Mouse (Mus musculus) urinary bladder, postnatal 36 days (tissue): ENCODE data around the gene Poc1b.
"Not testable (repeated sequence)": the region's sequence is repeated elsewhere in the genome, so short reads cannot be mapped to it uniquely, and the experiment has no call there.

Source experiments
- DNase-seq, 2 experiments: peaks; one replicate each; pipeline ENCODE4 v3.0.0; 2022; ENCODE audit warnings: low spot score in 2 of 2, mixed read lengths in 1 of 2

Gene Poc1b

DNA sequence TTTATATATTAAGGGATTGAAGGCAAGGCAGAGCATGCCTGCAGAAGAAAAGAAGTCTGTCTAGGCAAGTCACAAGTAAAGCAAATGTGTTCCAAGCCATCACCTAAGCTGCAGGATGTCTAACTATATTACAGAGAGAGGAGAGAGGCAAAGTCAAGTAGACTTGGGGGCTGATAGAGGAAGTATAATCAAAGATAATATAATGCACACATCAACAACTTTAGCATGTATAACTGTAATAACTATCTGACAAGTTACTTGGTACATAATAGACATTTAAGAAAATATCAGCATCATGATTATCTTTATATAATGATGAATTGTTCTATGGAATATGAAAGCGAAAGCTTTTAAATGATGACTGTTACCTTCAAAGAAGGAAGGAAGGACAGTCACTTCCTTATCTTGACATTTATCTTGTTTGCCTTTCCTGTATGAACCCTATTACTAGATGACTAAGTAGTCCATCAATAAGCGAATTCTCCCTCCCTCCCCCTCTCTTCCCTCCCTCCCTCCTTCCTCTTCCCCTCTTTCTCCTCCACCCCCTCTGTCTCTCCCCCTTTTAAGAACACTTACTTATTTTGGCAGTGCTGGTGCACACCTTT lies 87.7 kb downstream of the Poc1b start:
- DNase-seq = no peak

DNA sequence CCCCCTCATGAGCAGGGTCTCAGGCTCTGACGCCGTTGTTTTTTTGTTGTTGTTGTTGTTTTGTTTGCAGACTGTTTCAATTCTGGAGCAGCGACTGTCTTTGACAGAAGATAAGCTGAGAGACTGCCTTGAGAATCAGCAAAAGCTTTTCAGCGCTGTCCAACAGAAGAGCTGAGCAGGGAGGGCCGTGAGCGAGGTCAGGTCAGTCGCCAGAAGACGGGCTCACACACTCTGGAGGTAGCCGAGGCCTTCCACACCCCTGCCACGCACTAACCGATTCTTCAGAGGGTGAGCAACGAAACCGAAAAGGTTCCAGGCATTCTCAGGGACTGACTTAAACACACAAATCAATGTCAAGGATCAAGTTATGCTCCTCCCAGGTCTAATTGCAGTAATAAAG lies 89.7 kb downstream of the Poc1b start:
- DNase-seq = no peak

DNA sequence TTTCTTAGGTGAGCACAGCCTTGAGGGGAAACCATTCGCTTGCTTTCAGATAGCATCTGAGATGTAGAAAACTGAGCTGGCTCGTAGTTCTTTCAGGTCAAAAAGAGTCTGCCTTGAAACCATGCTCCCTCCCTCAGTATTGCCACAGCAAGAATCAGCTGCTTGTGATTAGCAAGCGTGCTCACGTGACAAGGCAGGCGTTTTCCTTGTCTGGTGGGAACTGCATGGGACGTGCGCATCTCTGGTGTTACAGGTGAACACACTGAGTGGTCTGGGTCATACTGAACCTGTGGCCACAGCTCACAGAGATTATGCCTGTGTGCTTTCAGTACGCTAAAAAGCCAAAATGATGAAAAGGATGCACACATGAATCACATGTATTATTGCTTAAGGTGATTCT lies 90.3 kb downstream of the Poc1b start:
- DNase-seq = no peak

DNA sequence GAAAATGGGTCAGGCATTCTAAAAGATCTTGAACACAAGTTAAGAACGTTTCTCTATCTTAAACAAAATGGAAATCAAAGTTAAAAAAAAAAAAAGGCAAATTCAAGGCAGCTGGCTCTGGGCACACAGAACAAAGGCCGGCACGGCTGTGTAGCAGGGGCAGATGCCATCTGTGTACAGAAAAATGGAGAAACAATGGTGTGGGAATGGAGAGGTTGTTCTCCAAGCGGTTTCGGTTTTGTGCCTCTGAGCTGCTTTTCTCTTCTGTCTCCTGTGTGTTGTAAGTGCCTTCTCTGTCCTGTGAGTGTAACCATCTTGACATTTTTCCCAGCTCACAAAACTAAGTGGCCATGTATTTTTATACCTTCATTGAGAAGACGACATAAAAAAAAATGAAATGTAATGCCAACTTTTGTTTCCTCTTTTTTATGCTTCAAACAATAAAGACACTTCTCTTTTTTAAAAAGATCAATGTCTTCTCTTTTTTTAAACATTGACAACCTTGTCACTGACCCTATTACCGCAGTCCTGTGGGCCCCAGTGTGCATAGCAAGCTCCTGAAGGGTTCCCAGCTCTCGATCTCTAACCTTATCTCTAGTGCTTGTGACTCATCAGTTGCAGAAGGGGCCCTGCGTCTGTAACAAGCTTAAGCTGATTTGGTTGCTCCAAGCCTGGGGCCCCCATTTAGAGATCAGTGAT lies 90.9 kb downstream of the Poc1b start:
- DNase-seq = no peak

DNA sequence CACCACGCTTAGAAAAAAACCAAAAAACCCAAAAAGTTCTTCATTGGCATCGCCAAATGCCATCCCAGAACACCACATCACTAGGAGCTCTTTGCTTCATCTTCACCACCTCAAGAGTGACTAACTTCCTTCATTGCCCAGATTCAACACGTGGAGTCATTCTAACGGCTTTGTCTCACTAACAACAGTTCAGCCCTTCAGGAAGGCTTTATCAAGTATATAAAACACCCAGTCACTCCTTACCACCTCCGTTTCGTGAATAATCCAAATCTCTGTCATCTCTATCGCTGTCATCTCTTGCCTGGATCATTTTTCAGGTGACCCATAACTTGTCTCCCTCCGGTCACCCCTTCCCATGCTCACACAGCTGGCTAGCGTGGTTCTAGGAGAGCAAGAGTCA lies 92.1 kb downstream of the Poc1b start:
- DNase-seq = no peak

DNA sequence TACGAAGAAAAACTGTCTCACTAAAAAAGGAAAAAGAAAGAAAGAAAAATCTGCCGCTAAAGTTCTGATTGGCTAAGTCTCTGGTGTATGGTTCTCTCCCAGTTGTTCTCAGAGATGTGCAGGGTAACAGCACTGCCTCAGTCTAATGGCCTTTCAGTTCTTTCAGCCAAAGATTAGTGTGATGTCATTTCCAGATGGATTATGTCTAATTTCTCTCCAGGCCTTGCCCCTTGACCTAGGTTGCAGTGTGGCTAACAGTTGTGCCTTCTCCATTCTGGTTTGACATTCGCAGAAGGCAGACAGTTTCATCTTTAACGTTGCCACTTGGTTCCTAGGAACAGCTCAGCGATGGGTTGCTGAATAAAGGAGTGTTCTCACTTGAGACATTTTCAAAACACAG lies 94.1 kb downstream of the Poc1b start:
- no peak for DNase-seq

DNA sequence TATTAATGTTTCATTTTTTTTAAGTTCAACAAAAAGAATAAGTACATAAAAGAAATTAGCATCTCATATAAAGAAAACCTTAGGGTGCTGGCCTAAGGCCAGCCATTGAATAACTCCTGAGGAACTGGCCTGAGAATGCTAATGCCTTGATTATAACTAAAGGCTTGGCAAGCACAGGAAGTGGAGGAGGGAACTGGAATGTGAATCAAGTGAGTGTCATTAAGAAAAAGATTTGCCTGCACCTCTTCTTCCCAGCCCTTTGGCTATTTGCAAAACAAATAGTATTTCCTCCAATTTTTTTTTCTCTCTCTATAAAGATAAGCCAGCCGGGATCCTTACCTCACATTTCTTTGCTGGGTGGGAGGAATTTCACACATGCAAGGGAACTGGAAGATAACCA lies 95.0 kb downstream of the Poc1b start:
- no peak for DNase-seq

DNA sequence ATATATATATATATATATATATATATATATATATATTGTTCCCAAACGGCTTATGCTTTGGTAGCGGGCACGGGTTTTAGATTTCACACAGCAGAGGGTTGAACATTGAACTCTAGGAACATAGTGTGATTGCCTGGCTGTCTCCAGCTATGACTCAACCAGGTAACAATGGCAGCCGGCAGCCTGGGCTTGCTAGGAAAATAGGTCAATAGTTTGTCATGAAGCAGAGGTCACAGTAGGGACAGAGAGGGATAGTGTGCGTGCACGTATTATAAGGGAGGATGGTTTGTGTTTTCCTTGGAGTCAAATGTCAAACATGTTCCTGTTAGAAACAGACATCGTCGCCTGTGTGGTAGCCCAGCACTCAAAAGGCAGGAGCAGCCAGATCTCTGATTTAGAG lies 95.5 kb downstream of the Poc1b start:
- DNase-seq = no peak

DNA sequence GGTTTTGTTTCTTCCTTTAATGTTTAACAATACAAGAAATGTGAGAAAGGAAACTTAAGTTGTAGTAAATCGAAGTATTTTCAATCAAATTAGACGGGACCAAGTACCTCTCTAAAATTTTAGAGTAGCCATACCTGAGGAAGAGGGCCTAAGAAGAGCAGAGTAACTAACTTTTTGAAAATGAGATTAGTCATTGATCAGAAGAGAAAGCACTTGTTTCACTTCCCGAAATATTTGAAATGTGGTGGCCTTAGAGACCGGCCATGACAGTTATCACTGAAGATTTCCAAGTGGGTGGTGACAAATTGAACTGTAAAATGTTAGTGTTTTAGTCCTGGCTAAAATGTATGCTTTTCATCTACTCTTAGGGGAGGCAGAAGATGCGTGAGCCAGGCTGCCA lies 96.3 kb downstream of the Poc1b start:
- no peak for DNase-seq

DNA sequence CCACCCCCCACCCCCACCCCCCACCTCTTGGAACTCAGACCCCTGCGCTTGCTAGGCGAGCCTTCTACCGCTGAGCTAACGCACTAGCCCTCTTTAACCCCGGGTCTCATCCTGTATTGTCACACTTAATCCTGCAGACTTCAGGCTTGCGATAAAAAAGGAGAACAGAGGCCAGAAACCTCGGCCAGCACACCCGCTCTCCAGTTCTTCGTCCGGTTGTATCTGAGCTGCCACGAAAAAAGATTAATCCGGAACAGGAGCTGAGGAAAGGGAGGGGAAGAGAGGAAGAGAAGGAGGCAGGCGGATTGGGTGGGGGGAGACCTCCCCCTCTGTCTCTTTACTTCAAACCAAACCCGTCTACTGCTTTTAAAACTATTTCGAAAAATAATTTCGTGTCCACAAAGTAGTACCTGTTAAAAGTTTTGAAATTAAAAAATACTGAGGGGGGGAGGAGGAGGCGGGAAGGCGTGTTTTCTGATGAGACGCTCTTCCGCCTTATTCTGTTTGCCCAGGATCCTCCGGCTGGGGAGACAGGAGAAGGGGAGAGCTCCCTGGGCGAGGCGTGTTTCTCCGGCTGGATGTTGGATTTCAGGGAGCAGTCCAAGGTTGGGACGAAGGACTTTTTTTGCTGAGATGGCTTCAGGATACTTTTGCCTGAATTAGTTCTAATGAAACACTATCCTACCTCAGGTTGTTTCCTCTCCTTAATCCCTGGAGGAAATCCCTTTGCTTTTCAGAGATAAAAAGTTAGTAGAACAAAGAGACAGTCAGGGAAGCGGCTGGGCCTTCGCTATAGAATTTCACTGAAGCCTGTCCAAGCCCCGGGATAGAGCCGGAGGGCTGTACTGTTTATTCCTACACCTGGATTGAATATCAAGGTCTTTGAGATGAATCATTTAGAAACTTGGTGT lies 97.0 kb downstream of the Poc1b start:
- DNase-seq = no peak

DNA sequence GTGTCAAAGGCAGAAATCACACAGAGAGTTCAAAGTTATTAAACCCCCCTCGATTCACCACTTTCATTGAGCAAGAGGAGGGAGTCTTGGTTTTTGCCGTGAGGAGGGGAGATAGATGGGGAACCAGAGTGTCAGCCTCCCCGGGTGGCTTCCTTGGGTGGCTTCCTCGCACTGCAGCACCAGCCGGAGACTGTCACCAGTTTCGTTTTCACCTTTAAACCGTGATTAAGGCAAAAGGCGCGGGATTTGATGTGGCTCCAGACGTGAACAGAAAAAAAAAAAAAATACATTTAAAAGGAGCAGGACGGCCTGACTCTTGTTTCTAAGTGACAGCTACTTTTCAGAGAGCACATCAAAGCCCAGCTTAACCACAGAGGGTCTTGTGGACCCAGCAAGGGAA lies 97.7 kb downstream of the Poc1b start:
- no peak for DNase-seq

DNA sequence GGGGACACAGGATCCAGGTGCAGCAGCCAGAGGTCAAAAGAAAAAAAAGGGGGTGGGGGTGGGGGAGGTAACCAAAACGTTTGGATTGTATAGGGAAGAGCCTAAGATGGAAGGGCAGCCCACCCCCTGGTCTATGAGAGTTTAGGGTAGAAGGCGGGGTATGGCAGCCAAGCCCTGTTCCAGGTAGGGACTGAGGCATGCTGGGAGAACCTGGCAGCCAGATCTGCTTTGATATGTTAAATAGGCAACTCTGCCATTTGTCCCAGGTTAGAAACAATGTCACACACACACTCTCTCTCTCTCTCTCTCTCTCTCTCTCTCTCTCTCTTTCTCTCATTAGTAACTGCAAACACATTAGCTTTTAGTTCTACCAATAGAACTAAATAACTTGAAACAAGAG lies 100.3 kb downstream of the Poc1b start:
- no peak for DNase-seq

DNA sequence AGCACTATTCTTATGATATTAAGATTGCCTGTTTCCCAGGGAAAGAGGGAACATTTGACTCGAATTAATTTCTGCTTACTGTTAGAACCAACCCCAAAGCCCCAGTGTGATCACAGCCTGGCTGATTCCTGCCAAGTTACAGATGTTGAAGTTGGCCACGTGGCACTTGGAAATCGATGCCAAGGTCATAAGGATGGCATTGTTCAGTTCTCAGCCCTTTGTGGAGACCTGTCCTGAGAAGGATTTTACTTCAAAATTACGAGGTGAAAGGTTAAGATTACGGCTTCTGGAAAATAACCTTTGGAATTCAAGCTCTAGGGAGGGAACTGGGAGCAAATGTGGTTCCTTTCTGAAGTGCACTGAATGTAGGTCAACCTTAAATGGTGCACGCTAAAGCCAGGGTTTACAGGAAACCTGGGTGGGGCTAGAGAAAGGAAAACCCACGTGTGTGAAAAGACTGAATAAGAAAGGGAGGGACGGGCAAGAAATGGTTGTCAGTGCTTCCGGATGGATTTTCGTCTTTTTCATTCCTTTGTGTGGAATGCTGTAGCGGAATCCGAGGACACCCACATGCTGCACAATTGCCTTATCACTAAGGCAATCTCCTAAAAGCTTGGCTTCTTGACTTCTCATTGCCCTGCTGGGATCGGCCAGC lies 102.4 kb downstream of the Poc1b start:
- no peak for DNase-seq

DNA sequence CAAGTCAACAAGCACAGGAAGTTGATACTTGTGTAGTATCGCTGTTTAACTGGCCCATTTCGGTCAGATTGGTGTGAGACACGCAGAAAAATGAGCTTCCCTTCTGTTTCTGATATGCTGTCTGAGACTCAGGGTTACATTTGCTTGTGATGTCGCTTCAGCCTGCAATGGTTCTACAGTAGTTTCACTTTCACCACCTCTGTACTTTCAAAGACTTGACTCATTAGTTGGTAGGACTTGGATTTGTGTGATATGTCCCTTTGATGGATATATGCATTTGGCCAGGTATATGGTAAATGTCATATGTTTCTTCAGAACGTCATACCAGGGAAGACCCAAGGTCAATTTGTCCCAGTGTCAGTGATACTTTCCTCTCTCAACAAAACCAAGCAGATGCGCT lies 104.2 kb downstream of the Poc1b start:
- no peak for DNase-seq

DNA sequence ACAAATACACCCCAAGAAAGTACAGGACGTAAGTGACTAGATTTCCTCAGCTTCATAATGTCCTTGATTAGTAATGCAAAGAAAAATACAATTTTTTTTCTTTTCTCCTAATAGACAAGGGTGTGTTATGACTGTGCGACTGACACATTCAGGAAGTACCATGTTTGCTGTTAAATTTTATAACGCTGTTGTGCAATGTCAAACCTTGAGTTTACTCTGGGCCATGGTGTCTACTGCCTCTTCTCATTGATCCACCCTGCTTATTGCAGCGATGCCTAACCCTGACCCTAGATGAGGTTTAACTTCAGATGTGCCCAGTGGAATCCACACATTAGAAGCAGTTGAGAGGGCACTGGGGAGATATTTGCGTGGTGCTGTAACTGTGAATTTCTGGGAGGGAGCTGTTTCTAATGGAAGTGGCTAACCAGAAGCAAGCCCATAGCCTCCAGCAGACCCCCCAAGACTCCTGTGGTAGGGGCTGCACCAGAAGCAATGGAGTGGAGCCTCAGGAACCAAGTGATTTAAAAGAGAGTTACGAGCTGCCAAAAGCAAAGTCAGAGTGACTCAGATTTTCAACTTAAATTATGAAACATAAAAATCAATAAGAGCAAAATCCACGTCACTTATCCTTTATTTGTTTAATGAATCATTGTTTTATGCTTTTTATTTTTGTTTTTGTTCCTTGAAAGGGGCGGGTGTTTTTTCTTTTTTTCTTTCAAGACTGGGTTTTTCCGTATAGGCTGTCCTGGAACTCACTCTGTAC lies 104.8 kb downstream of the Poc1b start:
- no peak for DNase-seq

DNA sequence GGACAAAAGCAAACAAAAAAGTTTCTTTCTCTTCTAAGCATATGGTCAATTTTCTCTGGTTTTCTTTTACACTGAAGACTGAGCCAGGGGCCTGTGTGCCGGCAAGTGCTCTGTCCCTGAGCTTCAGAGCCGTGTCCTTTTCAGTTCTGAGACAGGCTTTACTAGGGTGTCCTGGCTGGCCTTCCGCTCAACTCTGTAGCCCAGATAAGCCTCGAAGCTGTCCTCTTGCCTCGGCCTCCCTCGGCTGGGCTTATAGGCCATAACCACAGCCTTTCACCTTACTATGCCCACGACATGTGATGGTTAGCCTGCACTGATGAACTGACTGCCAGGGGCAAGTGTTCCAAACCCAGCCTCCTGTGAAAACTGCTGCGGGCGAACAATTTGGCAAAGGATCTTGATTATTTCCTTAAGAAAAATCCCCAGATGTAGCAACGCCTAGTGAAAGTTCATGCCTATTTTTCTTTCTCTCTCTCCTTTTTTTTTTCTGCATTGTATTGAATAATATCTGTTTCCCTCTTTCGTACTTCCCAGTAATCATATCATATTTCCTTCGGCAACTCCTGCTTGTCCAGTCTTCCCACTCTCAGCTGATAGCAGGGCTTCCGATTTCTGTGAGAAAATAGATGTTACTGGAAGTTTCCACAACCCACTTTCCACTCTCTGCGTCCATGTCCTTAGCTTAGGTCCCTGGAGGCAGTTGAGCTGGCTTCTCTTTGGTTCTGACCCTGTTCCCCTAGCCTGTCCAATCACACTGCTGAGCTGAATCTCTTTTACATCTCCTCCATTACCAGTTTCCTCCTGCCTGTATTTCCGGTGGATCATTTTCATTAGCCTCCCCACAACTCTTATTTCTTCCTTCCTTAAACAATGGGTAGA lies 107.8 kb downstream of the Poc1b start:
- no peak for DNase-seq

DNA sequence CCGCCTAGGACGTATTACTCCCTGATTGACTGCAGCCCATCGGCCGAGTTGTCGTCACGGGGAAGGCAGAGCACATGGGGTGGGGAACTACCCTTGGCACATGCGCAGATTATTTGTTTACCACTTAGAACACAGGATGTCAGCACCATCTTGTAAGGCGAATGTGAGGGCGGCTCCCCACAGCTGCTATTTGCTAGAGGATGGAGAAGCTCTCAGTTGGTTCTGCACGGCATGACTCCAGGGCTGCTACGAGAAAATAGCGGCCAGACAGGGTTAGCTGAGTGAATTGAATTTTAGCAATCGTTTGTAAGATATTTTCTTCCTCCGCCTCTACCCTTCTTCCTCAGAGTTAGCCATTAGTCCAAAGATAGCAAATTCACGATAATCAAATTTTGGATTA lies 109.7 kb downstream of the Poc1b start:
- not testable (repeated sequence) for DNase-seq

DNA sequence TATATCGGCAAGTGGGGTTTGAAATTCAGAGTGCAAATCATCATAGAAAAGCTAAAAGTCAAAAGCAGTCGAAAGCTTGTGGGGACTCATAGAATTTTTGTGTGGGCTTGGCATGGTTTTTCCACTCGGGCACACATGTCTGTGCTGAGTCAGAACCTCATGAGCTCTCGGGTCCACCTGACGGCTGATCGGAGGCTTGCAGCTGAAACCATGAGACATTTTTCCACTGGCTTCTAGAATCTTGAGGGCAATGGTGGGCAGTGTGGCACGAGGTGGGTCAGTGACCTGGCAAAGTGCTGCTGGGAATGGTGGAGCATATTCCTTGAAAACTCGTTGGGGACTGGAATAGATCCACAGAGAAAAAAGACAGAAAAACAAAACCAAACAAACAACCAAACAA lies 114.7 kb downstream of the Poc1b start:
- DNase-seq = no peak

DNA sequence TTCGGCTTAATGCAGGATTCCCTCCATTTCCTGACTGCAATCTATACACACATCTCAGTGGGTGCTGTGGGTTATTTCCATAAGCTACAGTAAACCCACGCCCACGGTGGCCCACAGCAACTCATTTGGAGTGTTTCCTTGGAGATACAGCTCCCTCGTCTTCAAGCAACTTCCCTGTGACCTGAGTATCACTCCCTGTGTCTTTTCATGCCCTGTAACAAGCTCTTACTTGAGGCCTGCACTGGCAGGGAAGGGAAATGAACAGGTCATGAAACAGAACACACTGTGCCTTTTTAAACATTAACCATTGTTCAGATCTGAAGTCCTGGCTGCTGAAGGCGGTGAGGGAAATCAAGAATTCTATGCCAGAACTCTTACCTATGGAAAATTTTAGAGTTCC lies 115.9 kb downstream of the Poc1b start:
- DNase-seq = no peak

DNA sequence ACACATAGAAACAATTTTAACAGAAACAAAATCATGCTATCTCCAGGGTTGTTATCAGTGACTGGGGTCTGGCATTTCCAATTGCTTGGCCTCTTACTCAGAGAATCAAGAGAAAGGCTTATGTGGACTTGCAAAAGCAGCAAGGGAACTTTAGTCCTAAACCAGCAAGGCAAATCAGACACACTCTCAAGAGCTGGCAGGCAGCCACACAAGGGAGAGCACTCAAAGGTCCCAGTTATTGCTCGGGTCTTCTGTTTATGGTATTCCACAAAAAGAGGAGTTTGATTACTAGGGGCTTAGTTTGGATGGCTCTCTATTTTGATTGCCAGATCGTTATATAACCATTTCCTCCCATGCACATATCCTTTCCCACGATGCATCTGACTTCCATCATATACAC lies 117.4 kb downstream of the Poc1b start:
- DNase-seq = no peak

DNA sequence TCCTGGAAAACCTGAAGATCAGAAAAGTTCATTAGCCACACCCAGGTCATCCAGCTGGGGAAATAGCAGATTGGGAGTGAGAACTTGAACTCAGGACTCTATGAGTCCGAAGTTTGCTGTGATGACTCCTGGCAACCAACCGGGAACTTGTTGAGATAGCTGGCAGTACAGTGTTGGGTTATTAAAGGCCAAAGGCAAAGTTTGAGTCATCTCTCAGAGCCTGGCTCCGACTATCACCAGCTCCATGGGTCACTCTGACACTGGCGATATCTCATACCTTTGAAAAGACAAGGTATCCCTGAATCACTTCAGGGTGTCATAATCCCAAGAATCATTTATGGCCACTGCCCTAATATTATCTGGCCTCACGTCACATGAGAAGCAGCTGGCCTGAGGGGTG lies 119.9 kb downstream of the Poc1b start:
- no peak for DNase-seq
